Mouse (Mus musculus) frontal cortex, postnatal 14 days (tissue): ENCODE measurements around the gene Cask.
A peak's percentile ranks its signal among the peaks of the same experiment; 100 is the strongest.

ENCODE experiments used
- DNase-seq, 2 experiments: peaks; one replicate each; pipeline ENCODE4 v3.0.0; 2022; ENCODE audit warnings: low spot score in 2 of 2

Gene Cask

DNA sequence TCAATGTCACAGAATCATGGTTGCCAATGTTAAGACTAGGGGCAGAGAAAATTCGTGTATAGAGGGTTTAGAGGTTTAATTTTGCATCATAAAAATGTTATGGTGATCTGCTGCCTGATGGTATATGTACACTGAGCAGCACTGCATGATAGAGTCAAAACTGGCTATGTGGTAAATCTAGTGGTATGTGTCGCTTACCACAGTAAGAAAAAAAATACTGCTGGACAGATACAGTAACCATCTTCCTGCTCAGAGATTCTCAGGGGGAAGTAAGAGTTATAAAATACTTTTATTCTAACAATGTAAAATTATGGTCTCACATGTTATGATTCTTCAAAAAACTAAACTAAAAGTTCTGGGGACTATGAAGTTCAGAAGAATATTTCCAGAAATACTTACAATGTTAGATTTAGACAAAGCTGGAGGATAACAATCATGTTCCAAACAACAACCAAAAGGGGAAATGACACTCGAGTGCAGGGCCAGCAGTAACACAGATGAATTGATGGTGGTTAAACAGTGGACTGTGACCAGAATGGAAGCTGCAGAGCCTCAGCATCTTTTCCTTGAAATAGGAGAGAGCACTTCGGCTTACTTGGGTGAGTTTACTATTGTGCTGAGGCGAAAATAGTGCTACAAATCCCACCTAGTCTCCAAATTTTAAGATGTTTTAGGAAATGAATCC, 219.4 kb downstream of the Cask start, which contains the start of gene Gpr34:
Gpr34 (plus strand) TSS at position 491 of the 685 bp plus-strand sequence.
- DNase-seq, result no peak

DNA sequence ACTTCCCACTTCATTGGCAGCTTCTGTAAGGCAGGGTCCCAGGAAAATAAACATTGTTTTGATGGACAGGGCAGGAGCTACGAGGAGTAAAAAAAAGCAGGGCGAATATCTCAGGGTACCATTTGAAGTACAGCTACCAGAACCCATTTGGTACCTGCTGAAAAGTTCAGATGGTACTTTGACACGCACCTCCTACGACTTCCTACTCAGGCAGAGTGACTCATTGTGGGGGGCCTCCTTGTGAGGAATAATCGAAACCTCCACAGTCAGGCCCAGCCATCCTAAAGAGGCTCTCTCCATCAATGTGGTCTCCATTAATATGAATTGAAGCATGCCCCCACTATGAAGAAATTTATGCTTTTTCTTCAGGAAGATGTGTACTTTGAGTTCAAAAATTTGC, 228.5 kb downstream of the Cask start:
- DNase-seq, result no peak

DNA sequence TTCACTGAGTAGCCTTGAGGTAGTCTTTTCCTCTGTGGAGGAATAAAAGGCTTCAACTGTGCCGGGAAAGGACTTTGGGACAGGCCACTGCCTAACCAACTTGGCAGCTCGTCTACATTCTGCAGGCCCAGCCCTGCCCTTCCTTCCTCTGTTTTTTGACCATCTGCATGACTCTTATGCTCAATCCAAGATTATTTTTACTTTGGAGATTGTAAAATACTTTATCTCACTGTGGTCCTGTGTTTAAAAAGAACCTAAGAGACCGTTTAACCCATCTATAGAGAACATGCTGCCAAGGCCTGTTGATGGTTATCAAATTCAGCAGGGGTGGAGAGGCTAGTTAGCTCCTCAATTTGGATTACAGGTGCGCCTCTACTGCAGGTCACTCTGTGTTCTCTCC, 229.7 kb downstream of the Cask start:
- no peak for DNase-seq

DNA sequence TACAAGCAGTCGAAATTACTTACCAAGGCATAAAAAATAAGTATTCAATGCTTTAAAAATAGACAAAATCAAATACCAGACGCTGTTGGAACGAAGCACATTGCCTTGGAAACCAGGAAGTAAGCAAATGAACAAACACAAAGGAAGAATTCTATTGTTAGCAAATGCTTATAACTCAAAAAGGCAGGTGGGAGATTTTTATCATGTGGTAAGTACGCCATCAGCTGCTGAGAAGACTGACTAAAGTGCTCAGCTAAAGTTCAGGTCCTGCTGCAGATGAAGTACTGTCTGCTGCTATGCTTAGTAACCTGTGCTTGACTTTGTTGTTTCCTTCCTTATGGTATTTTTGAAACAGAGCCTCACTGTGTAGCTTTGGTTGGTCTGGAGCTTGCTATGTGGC, 232.7 kb downstream of the Cask start:
- no peak for DNase-seq

DNA sequence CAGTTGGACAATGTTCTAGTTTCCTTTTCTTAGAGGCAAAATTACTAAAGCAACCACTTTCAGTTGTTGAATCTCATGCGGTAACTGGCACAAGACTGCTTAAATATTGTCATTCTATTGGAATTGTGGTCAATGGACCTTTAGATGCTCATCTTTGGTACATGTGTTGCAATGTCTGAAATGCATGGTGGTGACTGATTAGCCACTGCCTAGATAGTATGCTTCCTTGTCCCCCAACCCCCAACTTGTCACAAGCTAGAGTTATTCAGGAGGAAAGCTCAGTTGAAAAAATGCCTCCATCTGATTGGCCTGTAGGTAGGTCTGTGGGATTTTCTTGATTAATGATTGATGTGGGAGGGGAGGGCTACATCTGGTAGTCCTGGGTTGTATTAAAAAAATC, 233.9 kb downstream of the Cask start:
- no peak for DNase-seq

DNA sequence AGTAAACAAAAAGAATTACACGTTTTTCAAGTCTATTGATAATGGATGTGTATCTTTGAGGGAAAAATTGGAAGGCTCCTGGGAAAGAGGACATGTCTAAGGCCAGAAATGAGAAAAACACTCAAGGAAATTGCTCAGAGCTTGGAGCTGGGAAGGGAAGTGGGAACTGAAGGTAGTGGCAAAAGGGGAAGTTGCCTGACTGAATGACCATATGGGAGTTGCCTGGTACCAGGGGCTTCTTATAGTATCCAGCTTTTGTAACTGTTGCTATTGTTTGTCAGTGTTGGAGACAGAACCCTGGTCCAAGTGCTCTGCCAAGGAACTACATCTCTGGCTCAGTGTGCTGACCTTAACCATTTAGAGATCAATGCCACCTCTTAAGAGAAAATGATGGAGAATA, 234.4 kb downstream of the Cask start:
- DNase-seq, result no peak

DNA sequence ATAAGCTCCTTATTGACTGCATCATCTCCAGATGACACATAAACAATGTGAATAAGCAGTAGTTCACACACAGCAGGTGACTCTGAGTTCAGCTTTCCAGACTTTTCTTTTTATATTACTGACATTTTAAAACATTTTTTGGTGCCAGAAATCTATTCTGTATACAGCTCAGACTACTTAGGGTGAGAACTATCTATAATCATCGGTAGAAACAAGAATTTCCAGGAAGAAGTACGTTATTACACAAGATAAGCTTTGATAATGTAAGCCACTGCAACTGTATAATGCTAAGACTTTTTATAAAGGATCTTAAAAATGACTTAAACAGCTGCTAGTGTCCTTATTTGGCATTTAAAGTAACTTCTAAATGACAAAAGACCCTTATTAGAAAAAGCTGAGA, 239.1 kb downstream of the Cask start:
- no peak for DNase-seq

DNA sequence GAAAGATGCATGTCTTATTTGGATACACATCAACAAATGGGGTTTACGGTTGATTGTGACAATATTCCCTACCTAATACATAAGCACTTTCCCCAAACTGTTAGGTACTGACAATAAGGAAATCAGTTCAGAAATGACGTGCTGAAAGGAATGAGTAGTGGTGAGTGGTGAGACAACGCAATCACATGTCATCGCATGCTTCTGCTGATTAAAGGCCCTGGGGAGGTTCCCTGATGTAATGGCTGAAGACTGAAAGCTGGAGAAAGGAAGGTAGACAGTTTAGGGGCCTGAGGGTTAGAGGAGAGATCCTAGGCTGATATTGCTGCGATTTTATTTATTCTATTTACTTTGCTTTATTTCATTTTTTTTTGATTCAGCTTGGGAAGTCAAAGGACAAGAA, 240.1 kb downstream of the Cask start:
- DNase-seq, result no peak

DNA sequence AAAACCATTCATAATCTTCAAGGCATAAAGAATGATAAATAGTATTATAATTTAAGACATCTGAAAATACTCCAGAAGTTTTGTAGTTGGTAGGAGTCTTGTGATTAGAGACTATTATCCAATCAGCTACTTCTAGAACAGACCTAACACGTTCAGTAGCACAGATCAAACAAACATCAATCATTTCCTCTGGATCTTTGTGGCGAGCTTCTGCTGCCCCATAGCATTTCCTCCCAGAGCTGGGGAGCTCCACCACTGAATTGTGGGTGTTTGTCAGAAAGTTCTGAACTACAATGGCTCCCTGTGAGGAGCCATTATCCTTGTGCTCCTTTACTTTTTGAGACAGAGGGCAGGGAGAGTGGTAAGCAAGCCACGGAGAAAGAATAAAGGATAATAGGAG, 243.4 kb downstream of the Cask start:
- no peak for DNase-seq

DNA sequence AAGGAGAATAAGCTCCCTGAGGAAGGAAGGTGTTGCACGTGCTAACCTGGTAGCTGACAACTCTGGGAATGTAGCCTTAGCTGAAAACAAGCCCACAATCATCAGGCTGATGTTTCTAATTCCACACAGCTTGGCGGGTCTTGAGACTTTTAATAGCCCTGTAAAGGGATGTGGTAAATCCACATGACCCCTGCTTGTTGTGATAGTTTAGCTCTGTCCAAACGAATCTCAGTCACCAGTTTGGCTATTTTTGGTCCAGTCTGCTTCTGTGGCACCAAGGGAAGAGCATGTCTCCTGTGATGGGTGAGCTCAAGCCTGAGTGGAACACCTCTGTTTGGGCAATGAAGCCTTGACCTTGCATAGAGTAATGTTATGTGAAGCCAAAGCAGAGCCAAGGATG, 244.4 kb downstream of the Cask start:
- DNase-seq, result no peak

DNA sequence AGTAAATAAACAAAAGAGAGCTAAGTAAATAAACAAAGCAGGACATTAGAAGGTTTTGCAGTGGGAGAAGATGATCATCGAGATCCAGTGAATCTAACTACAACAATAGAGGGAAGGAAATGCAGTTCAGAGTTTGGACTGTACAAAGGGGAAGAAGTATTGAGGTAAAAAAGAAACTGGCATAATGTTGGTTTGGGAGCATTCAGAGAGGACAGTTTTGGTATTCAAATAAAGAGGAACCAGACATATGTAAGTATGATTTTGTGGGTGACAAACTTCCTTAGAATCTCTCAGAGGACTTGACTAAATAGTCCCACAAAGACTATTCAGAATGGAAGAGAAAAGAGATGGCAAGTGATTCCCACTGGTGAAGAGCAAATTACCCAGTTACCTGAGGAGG, 251.2 kb downstream of the Cask start:
- no peak for DNase-seq

DNA sequence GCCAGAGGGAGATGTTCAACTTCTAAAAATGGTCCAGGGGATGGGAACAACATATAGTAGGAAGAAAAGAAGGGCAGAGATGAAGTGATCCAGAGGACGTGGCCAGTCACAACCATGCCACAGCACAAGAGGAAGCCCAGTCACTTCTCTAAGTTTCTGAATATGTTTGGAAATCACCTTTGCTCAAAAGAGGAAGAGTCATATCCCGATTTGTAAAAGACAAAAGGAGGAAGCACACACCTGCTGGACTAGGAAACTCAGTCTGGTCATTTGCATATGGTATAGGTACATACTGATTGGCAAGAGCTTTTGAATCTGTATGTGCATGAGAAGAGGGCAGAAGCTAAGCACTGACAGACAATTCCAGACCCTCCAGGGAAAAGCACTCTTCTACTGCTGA, 251.8 kb downstream of the Cask start:
- no peak for DNase-seq

DNA sequence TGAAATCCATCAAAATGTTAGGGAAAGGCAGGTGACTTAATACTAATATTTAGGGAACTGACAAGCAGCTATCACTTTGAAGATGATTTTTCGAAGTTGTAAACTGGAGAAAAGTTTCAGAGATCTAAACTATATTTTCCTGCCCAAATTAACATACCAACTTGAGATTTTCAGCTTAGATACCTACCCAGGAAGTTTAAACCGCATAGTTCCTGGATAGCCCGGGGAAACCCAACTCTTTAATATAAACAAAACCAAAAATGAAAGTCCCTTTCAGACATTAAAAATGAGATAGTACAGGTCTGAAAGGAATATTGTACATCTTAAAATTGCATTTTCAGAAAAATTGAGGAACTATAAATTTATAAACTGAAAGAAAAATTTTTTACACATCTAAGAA, 273.5 kb downstream of the Cask start:
- DNase-seq, result no peak

DNA sequence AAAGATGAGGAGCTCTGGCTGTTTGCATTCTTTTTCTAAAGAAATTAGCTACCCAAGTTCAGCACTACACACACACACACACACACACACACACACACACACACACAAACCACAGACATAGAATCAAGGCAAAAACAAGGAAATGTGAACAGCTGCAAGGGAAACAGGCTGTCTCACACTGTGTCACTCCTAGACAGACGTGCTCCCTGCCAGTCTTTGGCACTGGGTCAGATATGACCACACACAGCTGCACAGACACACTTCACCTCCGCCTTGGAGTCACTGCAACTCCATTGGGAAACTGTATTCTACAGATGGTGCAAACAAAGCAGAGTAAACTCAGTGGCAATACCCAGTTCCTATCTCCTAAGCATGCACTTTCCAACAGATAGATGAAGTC, 274.6 kb downstream of the Cask start:
- peak in 1 of 2 experiments; percentile 32 for DNase-seq

DNA sequence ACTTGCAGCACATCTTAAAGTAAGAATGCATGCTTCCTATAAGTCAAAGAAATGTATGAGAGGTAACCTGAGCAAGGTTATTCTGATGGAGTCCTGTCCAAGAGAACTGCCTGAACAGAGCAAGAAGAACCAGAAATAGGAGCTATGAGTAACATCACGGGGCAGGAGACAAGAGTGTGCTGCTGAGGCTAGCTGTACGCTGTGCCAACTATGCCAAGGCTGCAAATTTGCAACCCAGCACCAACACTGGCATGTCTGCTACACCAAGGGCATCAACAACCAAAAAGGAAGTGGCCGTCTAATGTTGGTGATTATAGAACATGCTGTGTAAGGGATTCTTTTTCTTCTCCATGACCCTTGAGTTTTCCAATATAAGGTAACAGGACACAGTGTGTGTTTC, 276.3 kb downstream of the Cask start:
- no peak for DNase-seq

DNA sequence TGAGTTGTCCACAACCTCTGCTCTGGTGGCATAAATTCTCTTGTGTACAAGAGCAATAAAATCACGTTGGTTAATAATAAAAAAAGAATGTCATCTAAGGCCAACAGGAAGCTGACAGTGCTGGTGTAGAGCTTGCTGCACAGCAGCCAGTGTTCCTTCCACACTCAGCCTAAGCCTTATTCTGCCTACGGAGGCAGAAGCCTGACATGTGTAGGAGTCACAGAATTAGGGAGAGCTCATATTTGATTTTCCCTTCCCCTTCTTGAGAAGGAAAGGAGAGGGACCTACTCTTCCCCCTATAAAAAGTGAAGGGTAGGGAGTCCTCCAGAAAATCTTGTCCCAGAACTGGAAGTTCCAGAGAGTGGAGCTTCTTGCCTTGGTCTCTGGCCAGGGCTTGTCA, 276.9 kb downstream of the Cask start:
- no peak for DNase-seq

DNA sequence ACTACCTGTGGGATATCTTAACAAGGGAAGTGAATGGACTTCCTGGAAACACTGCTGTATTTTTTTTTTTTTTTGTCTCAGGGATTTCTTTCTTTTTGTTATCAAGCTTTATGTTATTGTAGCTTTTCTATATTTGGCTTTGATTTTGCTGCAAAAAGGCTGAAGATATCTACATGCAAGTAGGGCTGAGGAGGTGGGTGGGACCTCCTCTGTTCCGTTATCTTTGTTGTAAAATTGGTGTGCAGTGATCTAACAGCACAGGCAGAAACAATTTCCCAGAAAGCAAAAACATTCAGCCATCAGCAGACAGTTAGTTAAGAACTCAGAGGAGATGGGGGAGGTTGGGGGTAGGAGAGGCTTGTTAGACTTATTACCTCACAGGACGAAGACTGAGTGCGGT, 296.7 kb downstream of the Cask start:
- no peak for DNase-seq

DNA sequence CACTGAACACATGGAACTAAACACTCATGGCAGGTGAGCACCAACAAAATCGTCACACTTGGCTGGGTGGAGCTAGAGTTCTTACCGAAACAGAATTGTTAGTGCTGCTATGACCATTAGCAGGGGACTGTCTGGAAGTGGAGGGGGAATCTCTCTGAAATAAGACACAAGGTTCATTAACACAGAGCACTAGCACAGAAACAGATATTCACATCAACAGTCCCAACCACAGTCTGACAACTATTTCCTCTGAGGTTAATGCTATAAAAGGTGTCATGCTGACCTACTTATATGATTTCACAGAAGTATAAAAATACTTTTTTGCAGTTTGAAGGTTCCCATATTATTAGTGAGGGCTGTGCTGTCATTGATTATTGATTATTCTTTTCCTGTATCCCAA, 298.9 kb downstream of the Cask start:
- no peak for DNase-seq

DNA sequence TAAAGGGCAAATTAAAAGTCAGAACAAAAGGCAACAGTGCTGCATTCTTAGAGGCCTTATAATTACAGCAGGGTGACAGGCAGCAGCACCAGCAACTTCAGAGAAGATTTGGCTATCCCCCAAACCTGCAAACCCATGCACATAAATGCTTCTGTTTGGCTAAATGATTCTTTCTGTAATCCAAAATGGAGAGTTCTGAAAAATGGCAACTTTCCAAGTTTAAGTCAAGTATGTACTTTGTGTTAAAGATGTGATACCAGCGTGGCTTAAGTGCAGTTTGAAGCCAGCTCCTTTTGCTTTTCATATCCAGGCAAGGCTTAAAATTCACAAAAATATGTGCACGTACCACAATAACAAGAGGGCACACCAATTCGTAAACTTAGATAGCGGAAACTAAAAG, 299.6 kb downstream of the Cask start:
- DNase-seq, result no peak

DNA sequence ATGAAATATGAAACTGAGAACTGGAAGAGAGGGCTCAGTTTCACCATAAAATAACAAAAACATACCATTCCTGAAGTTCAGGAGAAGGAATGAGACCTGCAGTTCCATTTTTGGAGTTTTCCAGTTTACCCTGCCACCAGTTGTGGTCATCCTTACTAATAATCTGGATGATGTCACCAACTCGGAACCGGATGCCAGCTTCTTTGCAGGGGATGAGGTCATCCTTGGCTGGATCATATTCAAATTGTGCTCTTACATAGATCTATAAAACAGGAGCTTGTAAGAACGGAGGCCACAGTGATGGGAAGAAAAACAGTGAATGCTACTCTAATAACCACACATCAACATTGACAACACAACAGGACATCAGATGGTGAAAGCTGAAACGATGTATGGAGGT, 302.1 kb downstream of the Cask start:
- no peak for DNase-seq

DNA sequence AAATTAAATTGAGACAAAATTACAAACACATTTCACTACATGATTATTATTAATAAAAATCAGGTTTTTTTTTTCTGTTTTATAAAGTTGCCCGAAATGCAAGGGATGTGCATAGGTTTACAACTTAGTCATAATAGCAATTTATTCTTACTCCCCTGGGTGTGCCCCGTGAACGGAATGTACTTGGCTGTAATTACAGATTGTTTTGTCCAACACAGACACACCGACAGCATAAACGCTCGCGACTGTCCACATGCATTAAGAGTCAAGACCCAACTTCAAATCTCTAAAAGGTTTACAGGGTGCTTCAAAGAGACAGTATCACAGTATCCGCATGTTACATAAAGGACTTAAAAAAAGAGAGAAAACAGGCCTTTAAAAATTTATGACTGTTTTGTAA, 329.9 kb downstream of the Cask start:
- DNase-seq, result no peak

DNA sequence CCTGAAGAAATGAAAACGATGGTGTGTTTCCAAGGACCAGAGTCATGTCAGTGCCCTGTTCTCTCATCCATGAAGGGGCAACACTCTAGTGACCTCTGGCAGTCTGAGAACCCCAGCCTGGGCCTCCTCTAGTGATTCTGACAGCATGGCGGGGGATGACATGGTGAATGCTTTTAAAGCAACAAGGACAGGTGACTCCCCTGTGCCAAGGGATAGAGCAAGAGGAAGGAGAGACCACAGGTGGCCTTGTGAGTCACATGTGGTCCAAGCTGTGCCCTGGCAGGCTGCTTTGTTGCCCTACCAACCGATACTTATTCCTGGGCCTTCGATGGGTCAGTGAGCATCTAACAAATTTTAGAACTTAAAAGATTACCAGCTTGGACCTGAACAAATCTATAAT, 330.6 kb downstream of the Cask start:
- DNase-seq, result no peak

DNA sequence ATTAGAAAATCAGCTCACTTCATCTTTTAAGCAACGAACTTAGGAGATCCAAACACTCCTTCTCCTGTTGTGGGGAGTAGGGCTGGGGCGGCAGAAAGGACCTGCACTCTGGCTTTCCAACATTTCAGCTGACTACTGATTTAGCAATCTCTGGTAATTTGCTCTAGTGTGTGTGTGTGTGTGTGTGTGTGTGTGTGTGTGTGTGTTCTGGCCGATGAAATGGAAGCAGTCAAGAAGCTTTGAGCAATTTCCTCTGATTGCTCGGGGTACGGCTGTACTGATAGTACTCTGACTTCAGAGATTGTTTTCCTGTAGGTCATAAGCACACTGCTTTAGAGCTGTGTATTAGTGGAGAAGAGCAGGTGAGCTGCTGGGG, 331.8 kb downstream of the Cask start:
- no peak for DNase-seq

DNA sequence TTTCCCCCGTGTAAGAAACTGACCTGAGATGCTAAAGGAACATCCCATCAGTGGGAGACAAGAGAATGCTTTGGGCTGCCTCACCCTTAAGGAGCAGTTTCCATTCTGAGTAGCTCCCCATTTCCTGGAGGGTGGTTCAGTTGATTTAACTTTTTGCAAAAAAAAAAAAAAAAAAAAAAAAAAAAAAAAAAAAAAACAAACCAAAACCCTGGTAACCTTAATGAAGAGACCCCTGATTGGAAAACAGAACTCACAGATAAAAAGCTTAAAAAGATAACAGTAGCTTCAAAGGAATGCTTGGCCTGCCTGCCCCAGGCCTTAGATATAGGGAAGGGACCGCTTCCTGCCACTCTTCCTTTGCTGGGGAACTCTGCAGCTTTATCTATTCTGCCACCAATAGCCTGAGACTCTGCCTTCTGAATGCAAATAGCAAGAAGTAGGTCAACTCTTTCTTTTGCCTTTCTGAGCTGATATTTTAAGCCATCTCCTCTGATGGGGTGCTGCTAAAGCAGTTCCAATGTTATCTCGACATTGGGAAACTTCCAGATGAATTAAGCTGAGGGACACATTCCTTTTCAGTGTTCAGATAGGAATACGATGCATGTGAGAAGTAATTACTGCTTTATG, 332.3 kb downstream of the Cask start:
- DNase-seq, result no peak
